Mouse (Mus musculus) brain, embryonic 14.5 days (tissue): Measurements from ENCODE around the gene Taf5.

Source experiments
- CTCF ChIP-seq: fragments of 200-500 bp; IDR thresholded peaks from 2 replicates; pipeline ENCODE4 v1.5.1; 2012; ENCODE audit warnings: inconsistent platforms, mild to moderate bottlenecking, moderate library complexity, borderline replicate concordance; ENCODE audit not compliant: insufficient read depth, insufficient read length; ENCODE audit errors: extremely low read depth
- POLR2A ChIP-seq: fragments of 200-500 bp; IDR thresholded peaks from 2 replicates; pipeline ENCODE4 v1.6.1; 2012; ENCODE audit warnings: mild to moderate bottlenecking, inconsistent platforms, borderline replicate concordance; ENCODE audit not compliant: poor library complexity, insufficient read depth, insufficient read length, severe bottlenecking; ENCODE audit errors: extremely low read depth

DNA sequence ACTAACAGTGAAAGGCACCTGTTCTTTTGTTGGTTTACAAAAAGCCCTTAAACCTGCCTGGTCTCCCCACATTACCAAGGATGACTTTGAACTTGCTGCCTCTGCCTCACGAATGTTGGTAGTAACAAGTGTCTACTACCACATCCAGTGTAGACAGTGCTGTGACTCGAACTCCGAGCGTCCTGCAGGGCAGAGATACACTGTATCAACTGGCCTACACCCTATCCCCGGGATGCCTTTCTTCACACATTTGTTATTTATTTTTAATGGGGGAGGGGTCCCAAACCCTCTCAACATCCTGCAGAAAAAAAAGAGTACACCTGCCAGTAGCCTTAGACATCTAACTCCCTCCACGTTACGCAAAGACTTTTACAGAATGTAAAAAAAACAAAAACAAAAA lies 17.7 kb upstream of the Taf5 start:
- TF ChIP-seq CTCF (no peak), POLR2A (no peak)
